Mouse (Mus musculus): ENCODE measurements around the gene Fam19a5.

- no peak for TF ChIP-seq CTCF (IDR thresholded peaks at IDR 0.05; ENCODE audit: extremely low read depth, insufficient read length, insufficient replicate concordance, low read depth, low read length)
- no peak for TF ChIP-seq POLR2A (IDR thresholded peaks at IDR 0.05; ENCODE audit: low read depth, low read length)
These were observed 105.6 kb downstream of the Fam19a5 start for GRCm38 (mm10) chr15:87649651-87650050.
